Mouse (Mus musculus) adrenal gland, postnatal 10 days (tissue): ENCODE results near the gene Ntan1. TPM values are rescaled to one million over a fixed set of nuclear protein-coding genes. Genes with fewer than 3 reads are reported as not detected.
"Not testable (repeated sequence)": the region's sequence is repeated elsewhere in the genome, so short reads cannot be mapped to it uniquely, and the experiment has no call there.

ENCODE experiments used
- DNase-seq: peaks from one replicate; pipeline ENCODE4 v3.0.0; 2021; ENCODE audit warnings: mixed read lengths
- long read RNA-seq, 2 experiments: library from polyadenylated mRNA; stranded (forward); transcript quantifications; one replicate each; pipeline ENCODE4 v2.0.0; 2021
- total RNA-seq, 2 experiments: library from RNA; stranded (reverse); gene quantifications; 2 replicates each; pipeline ENCODE4 v1.2.3; 2021

The Ntan1 gene
- 10 to 100 TPM; 69.2 to 82.8 TPM for total RNA-seq
- long read RNA-seq, experiment 1, transcript Ntan1-202 (9 exons, 984 nt), result minor isoform, 5 of 115 reads
- long read RNA-seq, experiment 1, transcript Ntan1-205 (9 exons, 1,014 nt), result minor isoform, 36 of 115 reads
- long read RNA-seq, experiment 1, transcript Ntan1-201 (10 exons, 1,175 nt), result major isoform, 43 of 115 reads
- long read RNA-seq, experiment 1, partial matches to known transcripts, result 1 of 115 reads
- long read RNA-seq, experiment 1, other reads (novel, unspliced or antisense), result 28 of 115 reads
- long read RNA-seq, experiment 2, transcript Ntan1-205 (9 exons, 1,014 nt), result minor isoform, 16 of 76 reads
- long read RNA-seq, experiment 2, transcript Ntan1-201 (10 exons, 1,175 nt), result major isoform, 29 of 76 reads
- long read RNA-seq, experiment 2, partial matches to known transcripts, result 2 of 76 reads
- long read RNA-seq, experiment 2, other reads (novel, unspliced or antisense), result 25 of 76 reads

DNA sequence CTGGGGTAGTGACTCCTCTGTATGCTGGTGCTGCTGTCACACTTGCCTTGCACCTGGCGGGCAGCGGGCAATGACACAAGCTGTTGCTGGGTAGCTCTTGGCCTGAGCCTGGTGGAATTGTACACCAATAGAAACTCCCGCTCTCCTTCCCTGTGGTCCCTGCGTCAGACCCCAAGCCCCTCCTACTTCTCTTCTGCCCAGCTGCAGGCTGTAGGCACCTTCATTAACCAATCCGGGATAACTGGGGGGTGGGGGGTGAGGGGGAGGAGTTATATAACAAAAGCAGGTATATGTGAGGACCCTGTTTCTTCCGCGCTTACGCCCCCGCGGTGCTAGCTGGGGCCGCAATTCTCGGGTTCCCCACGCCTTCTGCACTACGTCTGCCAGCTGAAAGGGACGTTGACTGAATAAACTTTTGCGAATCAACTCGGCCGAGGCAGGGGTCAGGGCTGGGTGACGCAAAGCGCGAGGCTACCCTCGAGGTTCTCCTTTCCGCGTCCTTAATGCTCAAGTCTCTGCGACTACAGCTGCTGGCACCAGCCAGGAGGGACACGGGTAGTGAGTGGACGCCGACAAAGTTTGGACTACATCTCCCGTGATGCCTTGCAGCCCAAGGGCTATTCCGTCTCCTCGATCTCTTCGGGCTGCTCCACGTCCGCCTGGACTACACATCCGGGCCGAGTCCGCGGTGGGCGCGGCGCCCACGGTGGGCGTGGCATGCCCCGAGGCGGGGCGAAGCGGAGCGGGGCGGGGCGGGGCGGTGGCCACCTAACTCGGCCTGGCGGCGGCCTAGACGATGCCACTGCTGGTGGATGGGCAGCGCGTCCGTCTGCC, at the start of gene Ntan1:
Ntan1 (plus strand) TSS at position 286 of the 834 bp plus-strand sequence.
- DNase-seq, result peak; percentile 99

DNA sequence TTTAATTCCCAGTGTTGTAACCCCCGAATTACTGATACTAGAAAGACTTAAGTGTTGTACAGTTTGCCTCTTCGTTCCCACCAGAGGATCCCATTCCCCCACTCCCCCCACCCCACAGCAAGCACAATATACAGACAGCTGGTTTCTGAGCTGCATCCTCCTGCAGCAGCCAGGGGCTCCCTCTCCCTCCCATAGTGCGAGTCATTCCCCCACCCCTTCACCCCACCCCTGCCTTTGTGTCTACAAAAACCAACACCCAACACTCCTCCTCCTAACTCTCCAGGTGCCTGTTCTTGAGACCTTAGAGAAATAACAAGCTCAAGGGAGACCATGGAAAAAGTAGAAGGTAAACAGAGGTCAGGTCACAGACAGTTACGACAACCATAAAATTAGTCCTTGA, 47.0 kb upstream of the Ntan1 start:
- not testable (repeated sequence) for DNase-seq

DNA sequence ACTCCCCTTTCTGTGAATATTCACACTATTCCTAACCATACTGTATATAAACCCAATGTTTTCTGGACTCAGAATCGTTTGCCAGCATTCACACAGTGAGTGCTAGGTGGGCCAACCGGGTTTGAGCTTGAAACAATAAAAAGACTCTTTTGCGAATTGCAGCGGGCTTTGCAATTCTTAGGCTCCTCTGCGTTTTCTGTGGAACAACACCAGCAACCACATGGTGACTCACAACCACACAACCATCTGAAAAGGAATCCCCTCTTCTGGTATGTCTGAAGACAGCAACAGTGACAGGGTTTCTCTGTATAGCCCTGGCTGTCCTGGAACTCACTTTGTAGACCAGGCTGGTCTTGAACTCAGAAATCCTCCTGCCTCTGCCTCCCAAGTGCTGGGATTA, 46.6 kb upstream of the Ntan1 start:
- DNase-seq, result not testable (repeated sequence)

DNA sequence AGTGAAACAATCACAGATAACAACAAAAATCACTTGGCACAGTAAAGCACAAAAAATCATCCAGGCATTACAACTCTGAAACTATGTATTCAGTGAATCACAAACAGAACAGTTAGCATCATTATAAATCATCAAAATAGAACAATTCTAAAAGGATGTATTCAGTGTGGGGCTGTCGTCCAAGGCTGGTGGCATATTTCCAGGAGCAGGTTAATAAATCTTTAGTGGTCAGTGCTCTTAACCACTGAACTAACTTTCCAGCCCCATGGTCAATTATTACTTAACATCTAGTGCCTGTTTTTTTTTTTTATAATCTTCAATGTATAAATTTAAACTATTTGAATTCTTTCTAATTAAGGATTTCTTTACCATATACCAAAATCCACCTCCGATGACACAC, 44.6 kb upstream of the Ntan1 start:
- DNase-seq, result peak; percentile 72

DNA sequence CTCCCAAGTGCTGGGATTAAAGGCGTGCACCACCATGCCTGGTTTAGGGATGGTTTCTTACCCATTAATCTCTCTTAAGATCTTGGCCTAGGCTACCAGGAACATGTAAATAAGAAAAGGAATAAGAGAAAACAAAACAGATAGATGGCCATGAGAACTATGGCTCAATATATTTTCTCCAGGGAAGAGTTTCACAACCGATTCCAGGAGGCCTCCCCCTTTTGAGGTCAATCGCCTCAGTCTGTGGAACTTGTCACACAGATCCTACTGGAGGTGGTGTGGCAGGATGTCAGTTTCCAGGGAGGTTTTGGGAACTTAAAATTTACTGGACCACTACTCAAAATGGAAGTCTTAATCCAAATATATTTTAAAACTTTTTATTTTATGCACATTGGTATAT, 44.0 kb upstream of the Ntan1 start:
- DNase-seq, result not testable (repeated sequence)

DNA sequence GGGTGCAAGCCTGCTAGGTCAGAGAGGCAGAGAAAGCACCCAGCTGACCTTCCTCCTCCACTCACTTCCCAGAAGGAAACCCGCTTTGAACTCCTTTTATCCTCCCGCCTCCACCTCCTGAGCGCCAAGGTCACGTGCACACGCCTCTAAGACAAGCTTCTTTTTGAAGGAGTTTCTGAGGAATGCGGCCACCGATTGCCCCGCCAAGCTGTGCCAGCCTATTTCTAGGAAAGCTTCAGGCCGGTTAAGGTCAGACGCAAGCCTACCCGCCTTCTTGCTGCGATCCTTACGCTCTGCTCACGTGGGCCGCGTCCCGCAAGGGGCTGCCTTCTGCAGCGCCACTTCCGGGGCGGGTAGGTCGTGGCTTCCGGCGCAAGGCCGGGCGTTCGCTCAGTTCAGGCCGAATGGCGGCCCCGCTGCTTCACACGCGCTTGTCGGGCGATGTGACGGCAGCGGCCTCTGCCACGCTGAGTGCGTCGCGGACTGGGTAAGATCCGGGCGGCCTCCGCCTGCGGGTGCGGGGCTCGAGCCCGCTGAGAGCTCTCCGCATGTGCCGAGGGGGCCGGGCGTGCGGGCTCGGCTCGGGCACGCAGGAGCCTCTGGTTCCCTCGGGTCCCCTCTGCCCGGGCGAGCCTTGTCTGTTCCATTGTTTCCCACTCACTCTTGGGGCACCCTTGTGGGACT, 38.1 kb upstream of the Ntan1 start, which contains the start of gene Rrn3:
Rrn3 (plus strand) TSS at position 356 of the 684 bp plus-strand sequence.
- peak; percentile 93 for DNase-seq

DNA sequence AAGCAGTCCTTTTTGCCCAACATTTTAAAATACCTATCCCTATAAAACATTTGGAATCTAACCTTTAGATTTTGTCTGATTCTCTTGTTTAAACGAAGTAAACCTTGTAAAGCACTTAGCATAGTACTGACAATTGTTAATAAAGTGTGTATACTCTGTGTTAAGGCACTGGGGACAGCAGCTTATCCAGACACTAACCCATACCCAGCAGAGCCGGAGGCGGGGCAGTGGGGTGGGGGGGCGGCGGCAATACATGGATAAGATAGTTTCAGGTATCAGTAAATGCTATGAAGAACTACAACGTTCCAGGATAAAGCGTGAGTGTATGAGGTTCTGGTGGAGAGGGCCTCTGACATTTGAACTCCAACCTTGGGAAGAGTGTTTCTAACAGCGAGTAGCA, 37.4 kb upstream of the Ntan1 start:
- DNase-seq, result no peak

DNA sequence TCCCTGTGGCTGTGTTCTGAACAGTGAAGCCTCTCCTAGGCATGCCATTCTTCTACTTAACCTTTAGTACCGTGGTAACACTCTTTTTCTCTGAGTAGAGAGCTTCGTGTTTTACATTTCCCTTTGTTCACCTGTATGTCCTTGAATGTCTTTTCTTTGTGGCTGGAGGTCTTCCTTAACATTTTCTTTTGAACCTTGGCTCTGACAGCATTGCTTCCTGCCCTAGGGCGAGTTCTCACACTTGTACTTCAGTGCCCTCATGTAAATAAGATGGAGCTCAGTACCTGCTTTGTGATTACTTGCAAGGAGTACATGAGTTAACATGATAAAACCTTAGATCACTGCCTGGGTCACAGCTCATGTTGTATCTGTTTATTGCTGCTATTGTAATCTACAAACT, 32.7 kb upstream of the Ntan1 start:
- DNase-seq, result no peak

DNA sequence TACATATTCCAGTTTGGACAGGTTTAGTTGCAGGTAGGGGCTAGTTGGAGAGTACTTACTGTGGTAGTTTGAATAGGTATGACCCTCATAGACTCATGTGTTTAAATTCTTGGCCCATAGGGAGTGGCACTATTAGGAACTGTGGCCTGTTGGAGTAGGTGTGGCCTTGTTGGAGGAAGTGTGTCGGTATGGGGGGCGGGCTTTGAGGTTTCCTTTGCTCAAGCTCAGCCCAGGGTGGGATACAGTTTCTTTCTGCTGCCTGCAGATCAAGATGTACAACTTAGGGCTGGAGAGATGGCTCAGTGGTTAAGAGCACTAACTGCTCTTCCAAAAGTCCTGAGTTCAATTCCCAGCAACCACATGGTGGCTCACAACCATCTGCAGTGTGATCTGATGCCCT, 25.2 kb upstream of the Ntan1 start:
- not testable (repeated sequence) for DNase-seq

DNA sequence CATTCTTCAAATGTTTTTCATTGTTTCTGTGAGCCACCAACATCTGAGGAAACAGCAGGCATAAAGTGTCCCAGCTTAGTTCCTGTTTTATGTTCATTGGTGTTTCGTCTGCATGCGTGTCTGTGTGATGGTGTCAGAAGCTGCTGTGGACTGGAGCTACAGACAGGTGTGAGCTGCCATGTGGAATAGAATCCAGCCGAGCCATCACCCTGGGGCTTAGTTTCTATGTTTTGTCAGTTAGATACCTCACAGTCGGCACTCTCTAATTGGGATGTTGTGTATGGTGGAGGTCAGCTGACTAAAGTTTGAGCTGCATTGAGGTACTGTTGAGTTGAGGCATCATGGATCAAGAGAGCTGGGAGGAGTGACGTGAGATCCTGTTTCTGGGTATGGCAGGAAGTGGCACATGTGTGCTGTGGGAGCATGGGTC, 21.9 kb upstream of the Ntan1 start:
- DNase-seq, result no peak

DNA sequence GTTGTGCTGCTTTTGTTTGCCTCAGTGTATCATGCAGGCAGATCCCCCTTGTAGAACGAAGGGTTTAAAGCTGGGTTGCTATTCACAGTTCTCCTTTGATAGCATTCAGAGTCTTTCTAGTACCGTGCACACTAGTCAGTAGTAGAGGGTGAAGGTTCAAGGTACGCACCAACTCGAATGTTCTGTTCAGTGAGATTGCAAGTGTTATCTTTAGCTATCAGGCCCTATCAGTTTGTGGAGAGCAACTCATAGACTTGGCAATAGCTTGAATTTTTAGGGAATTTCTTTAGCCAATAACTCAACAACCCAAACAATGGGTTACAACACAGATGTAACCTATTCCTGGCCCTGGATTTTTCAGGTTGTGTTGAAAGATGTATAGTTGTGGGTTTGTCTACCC, 17.4 kb upstream of the Ntan1 start:
- no peak for DNase-seq

DNA sequence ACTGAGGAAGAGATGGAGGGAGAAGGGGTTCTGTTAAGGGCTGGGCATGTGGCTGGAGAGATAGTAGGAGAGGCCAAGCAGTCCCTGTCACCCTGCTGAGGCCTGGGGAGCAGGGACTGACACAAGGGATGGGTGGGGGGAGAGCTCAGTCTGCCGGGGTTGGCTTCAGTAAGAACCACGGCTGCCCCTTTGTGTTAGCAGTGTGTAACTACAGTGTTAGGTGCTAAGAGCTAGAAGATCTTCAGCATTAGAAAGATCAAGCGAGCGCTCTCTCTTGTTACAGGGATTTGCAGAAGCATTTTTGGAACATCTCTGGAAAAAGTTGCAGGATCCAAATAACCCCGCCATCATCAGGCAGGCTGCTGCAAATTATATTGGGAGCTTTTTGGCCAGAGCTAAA, 14.0 kb upstream of the Ntan1 start:
- no peak for DNase-seq

DNA sequence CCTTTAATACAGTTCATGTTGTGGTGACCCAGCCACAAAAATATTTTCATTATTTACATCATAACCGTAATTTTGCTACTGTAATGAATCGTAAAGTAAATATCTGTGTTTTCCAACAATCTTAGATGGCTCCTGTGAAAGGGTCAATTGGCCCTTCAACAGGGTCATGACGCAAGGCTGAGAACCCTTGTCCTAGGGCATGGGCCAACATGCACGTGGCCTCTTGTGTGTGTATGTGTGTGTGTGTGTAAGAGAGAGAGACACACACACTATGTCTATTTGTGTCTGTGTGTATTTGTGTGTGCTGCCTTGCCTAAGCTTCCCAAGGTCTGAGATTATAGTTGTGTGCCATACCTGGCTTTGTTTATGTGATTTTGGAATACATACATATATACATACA, 11.0 kb upstream of the Ntan1 start:
- no peak for DNase-seq

DNA sequence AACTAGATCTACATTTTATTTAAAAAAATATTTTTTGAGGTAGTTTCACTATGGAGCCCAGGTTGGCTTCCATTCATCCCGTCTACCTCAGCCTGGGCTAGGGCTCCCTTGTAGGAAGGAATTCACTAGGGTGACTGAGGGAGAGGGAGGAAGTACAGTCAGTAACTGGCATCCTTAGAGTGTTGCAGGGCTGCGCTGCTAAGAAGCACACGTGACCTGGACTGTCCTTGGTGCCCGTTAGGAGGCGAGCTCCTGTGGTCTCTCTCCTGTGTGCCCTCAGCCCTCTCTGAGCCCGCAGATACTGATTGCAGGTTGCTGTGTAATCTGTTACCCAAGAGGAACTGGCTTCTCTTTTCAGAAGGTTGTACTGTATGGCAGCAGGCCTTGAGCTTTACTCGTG, 10.2 kb upstream of the Ntan1 start:
- DNase-seq, result no peak

DNA sequence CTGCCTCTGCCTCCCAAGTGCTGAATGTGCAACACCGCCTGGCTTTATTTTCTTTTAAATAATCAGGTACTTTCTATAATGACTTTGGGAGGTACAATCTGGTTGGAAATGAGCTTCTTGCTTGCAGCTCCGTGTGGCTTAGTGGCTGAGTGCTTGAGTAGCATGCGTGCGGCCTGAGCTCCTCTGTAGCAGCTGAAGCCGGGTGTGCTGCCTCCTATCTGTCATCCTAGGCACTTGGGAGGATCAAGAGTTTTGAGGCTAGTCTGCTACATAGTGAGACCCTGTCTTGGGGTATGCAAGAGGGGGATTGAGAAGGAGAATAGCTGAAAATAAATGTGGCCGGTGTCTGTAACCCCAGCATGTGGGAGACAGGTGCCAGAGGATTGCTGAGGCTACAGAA, 6.5 kb upstream of the Ntan1 start:
- no peak for DNase-seq

DNA sequence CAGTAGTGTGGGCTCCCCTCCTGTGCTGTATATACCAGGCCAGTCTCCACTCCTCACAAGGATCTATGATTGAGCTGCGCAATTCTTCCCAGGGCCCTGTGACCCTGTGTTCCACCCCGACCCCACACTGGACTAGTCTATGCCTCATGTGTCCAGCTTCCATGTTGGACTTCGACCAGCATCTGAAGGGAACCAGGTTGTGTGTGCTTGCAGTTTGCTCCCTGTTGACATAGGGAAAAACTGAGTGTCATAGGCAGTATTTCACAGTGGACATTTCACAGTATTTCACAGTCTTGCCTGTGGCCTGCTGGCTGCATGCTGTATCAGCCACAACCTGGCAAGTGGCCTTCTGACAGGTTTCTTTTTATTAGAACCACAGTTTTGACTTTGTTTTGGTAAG, 5.4 kb upstream of the Ntan1 start:
- DNase-seq, result no peak

DNA sequence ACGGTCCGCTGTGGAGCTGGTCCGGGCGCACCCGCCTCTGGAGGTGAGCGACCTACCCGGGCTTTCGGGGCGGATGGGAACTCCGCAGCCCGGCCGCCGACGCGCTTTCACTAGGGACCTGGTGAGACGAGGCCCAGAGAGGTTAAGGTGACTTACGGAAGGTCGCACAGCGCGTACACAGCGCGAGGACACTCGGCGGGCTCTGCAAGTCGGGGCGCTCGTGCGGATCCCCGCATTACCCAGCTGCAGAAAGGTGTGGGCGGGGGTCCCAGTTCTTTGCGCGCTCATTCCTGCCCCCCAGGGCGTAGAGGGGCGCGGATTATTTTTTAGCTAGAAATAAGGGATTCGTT, 724 bp downstream of the Ntan1 start:
- DNase-seq, result no peak

DNA sequence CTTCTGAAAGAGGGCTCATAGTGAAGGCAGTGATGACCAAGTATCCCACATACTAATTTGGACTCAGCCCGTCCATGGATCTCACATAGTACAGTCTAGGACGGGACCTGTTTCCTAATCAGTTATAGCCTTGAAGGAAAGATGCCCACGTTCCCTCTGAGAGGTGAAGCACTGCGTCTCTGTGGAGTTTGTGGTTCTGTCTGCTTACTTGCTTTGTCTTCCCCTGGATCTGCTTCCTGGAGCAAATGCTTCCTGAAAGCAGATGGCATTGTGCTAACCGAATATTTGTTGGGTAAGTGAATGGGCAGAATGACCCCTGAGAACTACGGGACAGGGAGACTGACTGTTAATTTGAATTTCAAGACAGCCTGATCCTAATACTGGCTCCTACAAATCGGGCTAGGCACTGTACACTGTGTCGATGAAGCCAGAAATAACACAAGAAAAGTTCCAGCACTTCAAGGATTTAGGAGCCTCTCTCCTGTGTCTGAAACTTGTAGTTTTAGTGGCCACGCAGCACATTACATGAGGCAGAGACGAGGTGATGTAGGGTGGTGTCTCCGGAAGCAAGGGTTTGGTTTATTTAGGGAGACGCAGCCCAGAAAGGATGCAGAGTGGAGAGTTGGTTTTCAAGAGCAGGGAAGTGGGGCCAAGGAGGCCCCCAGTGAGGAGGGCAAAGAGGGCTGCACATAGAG, 1.3 kb downstream of the Ntan1 start:
- DNase-seq, result no peak

DNA sequence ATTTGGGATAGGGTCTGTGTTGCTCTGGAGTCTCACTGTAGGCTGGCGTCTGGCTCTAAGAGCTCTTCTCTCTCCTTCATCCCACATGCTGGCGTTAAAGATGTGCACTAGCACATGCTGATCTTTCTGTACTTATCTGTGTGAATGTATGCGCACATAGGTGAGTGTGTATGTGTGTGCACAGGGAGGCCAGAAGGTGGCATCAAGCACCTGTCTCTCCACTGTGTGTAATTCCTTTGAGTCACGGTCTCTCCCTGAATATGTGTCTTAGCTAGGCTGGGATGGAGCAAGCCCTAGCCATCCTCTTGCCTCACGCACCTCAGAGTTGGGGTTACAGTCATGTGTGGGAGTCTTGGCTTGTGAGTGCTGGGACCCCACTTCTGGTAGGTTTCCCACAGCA, 2.1 kb downstream of the Ntan1 start:
- no peak for DNase-seq

DNA sequence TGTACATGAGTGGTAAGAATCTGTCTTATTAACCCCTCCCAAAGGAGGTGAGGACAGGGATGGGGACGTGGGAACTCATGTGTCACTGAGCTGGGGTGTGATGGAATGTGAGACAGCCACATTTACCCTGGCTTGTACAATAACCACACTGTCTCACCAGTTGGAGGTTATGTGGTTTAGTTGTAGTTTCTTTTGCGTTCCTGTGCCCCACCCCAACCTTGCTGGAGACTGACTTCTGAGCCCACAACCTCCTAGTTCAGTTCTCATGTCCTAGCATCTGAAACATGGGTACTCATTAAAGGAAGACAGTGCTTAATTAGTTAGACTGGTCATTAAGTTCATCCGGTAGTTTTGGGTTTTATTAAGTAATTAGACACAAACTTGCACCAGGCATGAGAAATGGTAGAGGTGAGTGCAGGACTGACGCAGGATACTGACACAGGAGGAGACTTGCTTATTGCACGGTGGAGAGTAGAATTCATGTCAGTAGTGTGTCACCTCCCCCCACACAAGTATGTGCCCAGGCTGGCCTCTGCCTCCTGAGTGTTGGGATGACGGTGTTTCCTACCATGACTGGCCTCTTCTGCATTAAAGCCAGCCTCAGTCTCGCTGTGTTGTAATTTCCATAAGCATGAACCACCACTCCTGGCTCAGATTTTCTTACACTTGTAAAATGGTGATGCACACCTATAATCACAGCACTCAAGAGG, 7.3 kb downstream of the Ntan1 start:
- no peak for DNase-seq

DNA sequence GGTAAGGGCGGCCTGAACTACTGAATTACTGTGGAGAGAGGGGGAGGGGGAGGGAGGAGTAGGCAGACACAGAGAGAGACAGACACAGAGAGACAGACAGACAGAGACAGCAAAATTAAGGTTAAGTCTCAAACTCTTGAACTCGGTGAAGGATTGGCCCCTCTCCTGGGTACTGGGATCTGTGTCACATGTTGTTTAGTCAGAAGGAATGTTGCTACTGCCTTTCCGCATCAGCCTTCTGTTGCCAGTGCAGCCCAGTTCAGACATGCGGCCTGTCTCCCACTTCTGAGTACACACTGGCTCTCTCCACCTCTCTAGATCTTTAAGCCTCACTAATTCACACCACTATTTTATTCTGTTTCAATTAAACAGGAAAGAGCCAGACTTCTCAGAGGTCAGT, 7.9 kb downstream of the Ntan1 start:
- DNase-seq, result no peak

DNA sequence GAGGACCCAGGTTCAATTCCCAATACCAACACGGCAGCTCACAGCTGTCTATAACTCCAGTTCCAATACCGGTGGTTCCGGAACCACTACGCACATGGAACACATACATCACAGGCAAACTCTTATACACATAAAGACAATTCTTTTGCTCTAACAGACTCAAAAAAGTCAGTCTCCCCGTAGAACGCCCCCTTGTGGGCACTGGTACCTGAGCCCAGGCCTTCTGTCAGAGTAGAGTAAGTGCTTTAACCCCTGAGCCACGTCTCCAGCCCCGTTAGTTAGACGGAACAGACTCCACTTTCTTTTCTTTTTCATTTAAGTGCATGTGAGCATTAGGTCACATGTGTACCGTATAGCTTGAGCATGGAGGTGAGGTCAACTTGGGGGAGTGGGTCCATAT, 11.8 kb downstream of the Ntan1 start:
- DNase-seq, result no peak
